ENCODE assay signal across 8 mouse cellular contexts in genomic region chr10:94958311-94958710, GRCm38 (mm10). TPM values are rescaled to one million over a fixed set of nuclear protein-coding genes. Genes with fewer than 3 reads are reported as not detected.
DNase-seq lines count a peak whose midpoint lies in the region; ATAC-seq lines count a peak whose summit lies in the region.

No protein-coding gene starts in this region.

- no peaks in the 10 kb centered on the region for H3K36me3 ChIP-seq in heart, embryonic 12.5 days
- H3K36me3 ChIP-seq in hindbrain, embryonic 14.5 days (replicated peaks; ENCODE audit: control insufficient read depth, insufficient read depth): no peaks in the 10 kb centered on the region

- no peak for ATAC-seq in heart, embryonic 12.5 days (ENCODE audit: insufficient number of reproducible peaks, low FRiP score)
- 0 out of 2 replicates have a peak, but pooled peaks have one; percentile 6 for ATAC-seq in hindbrain, embryonic 14.5 days (ENCODE audit: low FRiP score)

- H3K9ac ChIP-seq in heart, embryonic 12.5 days: no peak overlapping the region
- H3K9ac ChIP-seq in hindbrain, embryonic 14.5 days: no peak overlapping the region

- 12% methylated on average over 7 of the region's 7 CpGs for WGBS in heart, embryonic 12.5 days
- 6% methylated on average over 7 of the region's 7 CpGs for WGBS in hindbrain, embryonic 14.5 days

- H3K4me3 ChIP-seq in heart, embryonic 12.5 days: no peak overlapping the region
- no peak overlapping the region for H3K4me3 ChIP-seq in hindbrain, embryonic 14.5 days (replicated peaks; ENCODE audit: low read length)

- H3K4me1 ChIP-seq in heart, embryonic 12.5 days (replicated peaks): no peaks in the 10 kb centered on the region
- no peaks in the 10 kb centered on the region for H3K4me1 ChIP-seq in hindbrain, embryonic 14.5 days (replicated peaks; ENCODE audit: control insufficient read depth, insufficient read depth, low read length)

- H3K4me2 ChIP-seq in heart, embryonic 12.5 days: no peak overlapping the region
- H3K4me2 ChIP-seq in hindbrain, embryonic 14.5 days (replicated peaks): no peak overlapping the region

- H3K27ac ChIP-seq in heart, embryonic 12.5 days (ENCODE audit: poor library complexity, severe bottlenecking): no peak overlapping the region
- H3K27ac ChIP-seq in hindbrain, embryonic 14.5 days: no peak overlapping the region

- no peaks in the 10 kb centered on the region for H3K9me3 ChIP-seq in heart, embryonic 12.5 days (replicated peaks)
- no peaks in the 10 kb centered on the region for H3K9me3 ChIP-seq in hindbrain, embryonic 14.5 days (ENCODE audit: control insufficient read depth, low read length)

- no peaks in the 10 kb centered on the region for H3K27me3 ChIP-seq in heart, embryonic 12.5 days (replicated peaks)
- H3K27me3 ChIP-seq in hindbrain, embryonic 14.5 days (ENCODE audit: control insufficient read depth, insufficient read depth, low read length): no peaks in the 10 kb centered on the region; the same call in 1 of the 2 replicates

- peak; percentile 43 to 77 for DNase-seq in heart, adult 18-20 months
- peak; percentile 68 for DNase-seq in 416B (ENCODE audit: low read depth)
- DNase-seq in adrenal gland, adult 2 months: peak; percentile 47
- peak; percentile 69 for DNase-seq in embryo, embryonic 11.5 days (ENCODE audit: low read depth, low spot score)
- DNase-seq in hindbrain, embryonic 14.5 days (ENCODE audit: low spot score): peak; percentile 88
- DNase-seq in lung, postnatal 25 days (ENCODE audit: low spot score): peak; percentile 64
- DNase-seq in spleen, postnatal 4 days (ENCODE audit: low spot score in 2 of 2): peak; percentile 58 to 75

RNA-seq across cellular contexts. Expression of gene Plxnc1, which starts 13.7 kb away (rescaled TPM):
- 1 to 10 TPM; 1.8 to 3.4 TPM for total RNA-seq in heart, adult 18-20 months (2021)
- polyA plus RNA-seq in heart, embryonic 12.5 days (2016; fragmentation: Nextera tagmentation; extraction: Ambion mirVana): 6.7 and 8.5 TPM in 2 replicates
- 1 to 10 TPM; 2.4 to 8.0 TPM for total RNA-seq in adrenal gland, adult 2 months (2021)
- polyA plus RNA-seq in adrenal gland, adult 2 months (2012; rRNA removed): 1.0 and 1.1 TPM in 2 replicates
- polyA plus RNA-seq in hindbrain, embryonic 14.5 days (2014; fragmentation: Nextera tagmentation; extraction: Ambion mirVana): 15.5 and 16.3 TPM in 2 replicates
